Mouse (Mus musculus): ENCODE results near the gene Lamtor2. TPM values are rescaled to one million over a fixed set of nuclear protein-coding genes. Genes with fewer than 3 reads are reported as not detected.
A peak's percentile ranks its signal among the peaks of the same experiment; 100 is the strongest.

Gene Lamtor2
- polyA plus RNA-seq, 1 experiment: 133 TPM

DNA sequence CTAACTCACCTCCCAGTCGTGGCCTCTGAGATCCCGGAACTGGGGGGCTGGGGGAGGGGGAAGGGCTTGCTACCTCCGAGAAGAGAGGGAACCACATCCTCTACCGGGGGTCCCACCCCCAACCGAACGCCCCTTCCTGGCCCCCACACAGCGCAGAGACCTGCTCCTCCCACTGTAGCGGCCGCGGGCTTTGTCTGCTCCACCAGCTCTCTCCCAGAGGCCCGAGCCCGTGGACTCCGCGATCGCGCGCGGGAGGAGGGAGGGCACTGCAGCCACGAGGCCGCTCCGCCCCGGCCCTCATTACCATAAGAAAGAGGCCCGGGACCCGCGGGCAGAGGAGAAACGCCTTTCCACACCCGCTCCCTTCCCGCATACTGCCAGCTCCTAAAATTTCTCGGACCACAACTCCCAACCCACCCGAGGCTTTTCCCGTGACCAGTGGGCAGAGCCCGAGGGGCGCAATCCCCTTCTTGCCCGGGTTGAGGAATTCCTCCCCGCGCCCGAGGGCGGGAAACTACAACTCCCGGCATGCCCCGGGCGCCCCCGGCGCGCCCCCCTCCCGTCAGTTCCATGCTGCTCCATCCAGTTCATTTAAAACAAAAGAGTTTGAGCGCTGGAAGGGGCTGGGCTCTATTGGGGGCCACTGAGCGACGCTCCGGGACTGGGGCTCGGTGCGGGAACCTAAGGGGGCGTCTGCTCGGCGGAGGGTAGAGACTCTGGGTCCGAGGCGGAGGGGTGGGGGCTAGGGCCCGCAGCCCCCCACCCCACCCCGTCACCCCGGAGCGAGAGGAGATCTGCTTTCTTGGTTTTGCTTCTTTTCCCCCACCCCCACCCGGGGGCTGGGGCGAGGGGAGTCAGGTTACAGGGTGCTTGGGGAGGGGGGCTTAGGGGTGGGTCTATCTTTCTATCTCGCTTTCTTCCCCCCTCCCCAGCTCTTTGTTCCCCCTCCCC is 21.3 kb downstream of the Lamtor2 start:
- TF ChIP-seq CTCF (IDR thresholded peaks at IDR 0.05; ENCODE audit: extremely low read depth, insufficient read depth, low read length): no peak
- TF ChIP-seq POLR2A (IDR thresholded peaks at IDR 0.05; ENCODE audit: extremely low read depth, insufficient read depth, low read length): 0 out of 2 replicates have a peak, but pooled peaks have one; percentile 10
- Histone ChIP-seq H3K27ac (ENCODE audit: insufficient read depth, low read length) (peak overlapping the region; percentile 36; the same call in 1 of the 2 replicates), H3K4me3 (ENCODE audit: insufficient read depth, low read length) (peak overlapping the region; percentile 49), H3K4me1 (ENCODE audit: control insufficient read depth, insufficient read depth, low read length) (peaks cover 2% of the 10 kb centered on the region; the same call in 1 of the 2 replicates)

DNA sequence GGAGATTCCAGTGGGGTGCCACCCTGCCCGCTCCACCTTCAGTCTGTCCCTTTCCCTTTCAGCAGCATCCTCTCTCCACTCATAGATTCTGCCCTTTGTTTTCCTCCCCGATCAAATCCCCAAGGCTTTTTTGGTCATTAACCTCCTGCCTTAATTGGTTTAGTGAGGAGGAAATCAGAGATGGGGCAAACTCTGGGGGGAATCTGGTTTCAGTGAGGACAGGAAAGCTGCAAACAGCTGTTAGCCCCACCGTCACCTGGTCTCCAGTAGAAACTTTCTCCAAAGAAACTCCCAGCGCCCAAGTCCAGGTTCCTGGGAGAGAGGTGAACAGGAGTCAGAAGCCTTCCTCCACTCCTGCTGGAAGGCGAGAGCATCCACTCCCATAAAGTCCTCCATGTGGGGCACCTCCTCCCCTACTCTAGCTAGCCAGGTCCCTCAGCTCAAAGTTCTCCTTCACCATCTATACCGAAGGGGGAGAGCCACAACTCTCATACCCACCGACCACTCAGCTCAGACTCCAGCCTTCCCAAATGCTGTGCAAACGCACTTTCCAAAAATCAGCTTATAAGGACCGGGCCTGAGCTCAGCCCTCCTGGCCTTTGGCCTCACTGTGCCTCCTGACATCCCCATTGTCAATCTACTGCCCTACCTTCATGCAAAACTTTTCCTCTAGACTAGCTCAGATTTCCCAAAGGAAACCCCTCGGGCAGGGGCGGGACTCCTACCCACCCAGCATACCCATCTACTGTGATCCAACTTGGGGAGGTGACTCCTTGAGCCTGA is 22.6 kb downstream of the Lamtor2 start:
- TF ChIP-seq POLR2A (IDR thresholded peaks at IDR 0.05; ENCODE audit: extremely low read depth, insufficient read depth, low read length) (no peak), CTCF (IDR thresholded peaks at IDR 0.05; ENCODE audit: extremely low read depth, insufficient read depth, low read length) (no peak)
- Histone ChIP-seq H3K4me1 (ENCODE audit: control insufficient read depth, insufficient read depth, low read length) (peaks cover 2% of the 10 kb centered on the region; the same call in 1 of the 2 replicates), H3K4me3 (ENCODE audit: insufficient read depth, low read length) (no peak overlapping the region; the same call in 1 of the 2 replicates), H3K27ac (ENCODE audit: insufficient read depth, low read length) (no peak overlapping the region)

DNA sequence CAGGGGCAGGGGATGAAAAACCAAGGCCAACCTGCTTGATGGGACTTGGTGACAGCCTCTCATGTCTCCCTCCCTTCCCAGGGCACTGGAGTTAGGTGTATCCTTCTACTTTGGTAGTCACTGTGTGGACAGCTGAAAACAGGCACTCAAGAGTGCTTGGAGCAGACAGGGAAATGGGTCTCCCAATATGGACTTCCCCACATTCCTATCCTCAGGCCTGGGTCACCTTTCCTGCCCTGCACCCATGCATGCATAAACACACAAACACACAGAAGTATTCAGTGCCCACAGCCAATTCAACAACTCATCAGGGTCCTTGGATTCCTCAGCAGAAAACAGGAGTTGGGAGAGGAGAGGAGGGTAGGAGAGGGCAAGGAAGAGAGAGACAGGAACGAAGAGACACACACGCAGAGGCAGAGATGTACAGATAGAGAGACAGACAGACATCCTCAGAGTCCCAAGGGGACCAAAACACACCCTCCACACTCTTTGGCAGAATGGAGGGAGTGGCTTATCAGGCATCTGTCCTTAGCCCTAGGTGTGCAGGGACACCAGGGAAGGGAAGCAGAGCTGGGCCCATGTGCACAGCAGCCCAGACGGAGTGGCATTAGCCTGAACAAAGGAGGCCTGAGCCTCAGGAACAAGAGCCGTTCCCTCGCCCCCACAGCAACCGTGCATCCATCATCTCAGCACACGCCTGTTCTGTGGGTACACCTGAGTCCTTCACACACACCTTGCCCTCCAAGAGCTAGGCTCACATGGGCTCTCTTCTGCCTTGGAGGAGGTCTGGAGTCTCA is 23.5 kb downstream of the Lamtor2 start:
- no peak overlapping the region for H3K27ac ChIP-seq (ENCODE audit: insufficient read depth, low read length)
- peaks cover 2% of the 10 kb centered on the region; the same call in 1 of the 2 replicates for H3K4me1 ChIP-seq (ENCODE audit: control insufficient read depth, insufficient read depth, low read length)
- H3K4me3 ChIP-seq (ENCODE audit: insufficient read depth, low read length): no peak overlapping the region
- TF ChIP-seq POLR2A (IDR thresholded peaks at IDR 0.05; ENCODE audit: extremely low read depth, insufficient read depth, low read length) (no peak), CTCF (IDR thresholded peaks at IDR 0.05; ENCODE audit: extremely low read depth, insufficient read depth, low read length) (no peak)

DNA sequence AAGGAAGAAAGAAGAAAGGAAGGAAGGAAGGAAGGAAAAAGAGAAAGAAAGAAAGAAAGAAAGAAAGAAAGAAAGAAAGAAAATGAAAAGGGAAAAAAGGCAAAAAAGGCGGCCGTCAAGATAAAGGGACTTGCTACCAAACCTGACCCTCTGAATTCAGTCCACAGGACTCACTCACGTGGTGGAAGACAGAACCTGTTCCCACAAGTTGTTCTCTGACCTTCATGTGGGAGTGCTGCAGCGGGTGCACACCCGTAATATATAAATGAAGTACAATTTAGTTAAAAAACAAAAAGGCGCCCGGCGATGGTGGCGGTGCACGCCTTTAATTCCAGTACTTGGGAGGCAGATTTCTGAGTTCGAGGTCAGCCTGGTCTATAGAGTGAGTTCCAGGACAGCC is 24.2 kb downstream of the Lamtor2 start:
- Histone ChIP-seq H3K27ac (ENCODE audit: insufficient read depth, low read length) (no peak overlapping the region), H3K4me3 (ENCODE audit: insufficient read depth, low read length) (no peak overlapping the region), H3K4me1 (ENCODE audit: control insufficient read depth, insufficient read depth, low read length) (peaks cover 2% of the 10 kb centered on the region; the same call in 1 of the 2 replicates)
- TF ChIP-seq POLR2A (IDR thresholded peaks at IDR 0.05; ENCODE audit: extremely low read depth, insufficient read depth, low read length): no peak
- TF ChIP-seq CTCF (IDR thresholded peaks at IDR 0.05; ENCODE audit: extremely low read depth, insufficient read depth, low read length): no peak

DNA sequence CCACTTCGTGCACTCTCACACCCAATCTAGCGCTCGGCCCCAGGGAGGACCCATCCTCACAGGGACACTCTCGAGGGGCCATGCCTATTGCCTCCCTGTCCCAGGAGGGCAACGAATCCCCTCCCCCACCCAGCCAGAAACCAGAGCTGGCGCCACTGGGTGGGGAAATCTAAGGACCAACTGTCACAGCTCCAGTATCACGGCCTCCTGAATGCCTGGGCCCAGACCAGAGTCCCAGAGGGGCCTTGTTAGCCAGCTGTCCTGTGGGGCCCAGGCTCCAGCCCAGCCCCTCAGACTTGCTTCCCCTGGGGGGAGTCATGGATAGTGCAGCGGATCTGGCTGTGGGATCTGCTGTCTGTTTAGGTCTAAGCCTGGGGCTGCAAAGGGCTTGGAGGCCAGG is 25.3 kb downstream of the Lamtor2 start:
- Histone ChIP-seq H3K4me3 (ENCODE audit: insufficient read depth, low read length) (no peak overlapping the region), H3K27ac (ENCODE audit: insufficient read depth, low read length) (no peak overlapping the region), H3K4me1 (ENCODE audit: control insufficient read depth, insufficient read depth, low read length) (peaks cover 2% of the 10 kb centered on the region; the same call in 1 of the 2 replicates)
- TF ChIP-seq CTCF (IDR thresholded peaks at IDR 0.05; ENCODE audit: extremely low read depth, insufficient read depth, low read length) (no peak), POLR2A (IDR thresholded peaks at IDR 0.05; ENCODE audit: extremely low read depth, insufficient read depth, low read length) (no peak)

DNA sequence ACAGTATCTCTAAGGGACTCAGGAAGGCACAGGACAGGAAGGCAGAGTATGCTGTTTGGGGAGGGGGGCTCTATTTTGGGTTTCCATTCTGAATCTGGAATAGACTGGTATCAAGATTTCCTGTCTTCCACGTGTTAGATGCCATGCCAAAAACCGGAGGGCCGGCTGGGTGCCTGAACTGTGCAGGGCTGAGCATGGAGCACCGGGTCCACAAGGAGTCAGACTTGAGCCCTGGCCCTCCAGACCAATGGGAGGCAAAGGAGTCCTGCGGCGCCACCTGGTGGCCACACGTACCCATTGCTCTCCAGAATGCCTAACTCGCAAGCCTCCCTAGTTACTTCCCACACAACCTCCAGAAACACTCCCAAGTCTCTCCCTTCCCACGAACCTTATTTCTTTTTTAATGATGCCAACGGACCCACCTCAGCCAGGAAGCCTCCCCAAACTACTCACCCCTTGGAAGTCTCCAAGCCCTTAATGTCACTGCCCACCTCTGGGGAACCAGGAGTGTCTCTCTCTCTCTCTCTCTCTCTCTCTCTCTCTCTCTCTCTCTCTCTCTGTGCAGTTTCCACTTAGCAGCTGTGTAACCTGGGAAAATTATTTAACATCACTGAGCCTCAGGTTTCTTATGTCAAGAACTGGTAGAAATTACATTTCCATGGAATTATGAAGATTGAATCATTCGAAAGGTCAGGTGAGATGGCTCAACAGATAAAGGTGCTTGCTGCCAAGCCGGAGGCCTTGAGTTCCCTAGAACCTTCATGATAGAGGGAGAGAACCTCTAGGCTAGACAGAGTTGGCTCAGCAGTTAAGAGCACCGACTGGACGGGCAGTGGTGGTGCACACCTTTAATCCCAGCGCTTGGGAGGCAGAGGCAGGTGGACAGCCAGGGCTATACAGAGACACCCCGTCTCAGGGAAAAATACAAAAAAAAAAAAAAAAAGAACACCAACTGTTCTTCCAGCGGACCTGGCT is 26.4 kb downstream of the Lamtor2 start:
- peaks cover 2% of the 10 kb centered on the region; the same call in 1 of the 2 replicates for H3K4me1 ChIP-seq (ENCODE audit: control insufficient read depth, insufficient read depth, low read length)
- H3K27ac ChIP-seq (ENCODE audit: insufficient read depth, low read length): no peak overlapping the region
- TF ChIP-seq CTCF (IDR thresholded peaks at IDR 0.05; ENCODE audit: extremely low read depth, insufficient read depth, low read length) (peak; percentile 98), POLR2A (IDR thresholded peaks at IDR 0.05; ENCODE audit: extremely low read depth, insufficient read depth, low read length) (no peak)
- H3K4me3 ChIP-seq (ENCODE audit: insufficient read depth, low read length): no peak overlapping the region

DNA sequence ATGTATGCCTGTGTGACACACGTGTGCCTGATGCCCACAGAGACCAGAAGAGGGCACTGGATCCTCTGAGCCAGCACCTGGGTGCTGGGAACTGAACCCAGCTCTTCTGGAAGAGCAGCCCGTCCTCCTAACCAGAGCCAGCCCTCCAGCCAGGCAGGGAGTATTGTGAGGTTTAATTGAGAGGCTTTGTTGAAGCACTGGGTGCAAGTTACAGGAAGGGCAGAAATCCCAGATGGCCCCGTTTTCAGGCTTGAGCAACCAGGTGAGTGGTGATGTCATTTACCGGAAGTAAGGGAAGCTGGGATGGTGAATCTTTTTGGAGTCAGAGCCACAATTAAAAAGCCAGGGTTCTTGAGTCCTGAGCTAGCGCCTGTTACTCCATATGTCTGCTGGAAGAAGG is 27.9 kb downstream of the Lamtor2 start:
- Histone ChIP-seq H3K4me3 (ENCODE audit: insufficient read depth, low read length) (no peak overlapping the region), H3K4me1 (ENCODE audit: control insufficient read depth, insufficient read depth, low read length) (0 out of 2 replicates have a peak, but pooled peaks cover 2% of the 10 kb centered on the region), H3K27ac (ENCODE audit: insufficient read depth, low read length) (no peak overlapping the region)
- TF ChIP-seq POLR2A (IDR thresholded peaks at IDR 0.05; ENCODE audit: extremely low read depth, insufficient read depth, low read length) (no peak), CTCF (IDR thresholded peaks at IDR 0.05; ENCODE audit: extremely low read depth, insufficient read depth, low read length) (no peak)

DNA sequence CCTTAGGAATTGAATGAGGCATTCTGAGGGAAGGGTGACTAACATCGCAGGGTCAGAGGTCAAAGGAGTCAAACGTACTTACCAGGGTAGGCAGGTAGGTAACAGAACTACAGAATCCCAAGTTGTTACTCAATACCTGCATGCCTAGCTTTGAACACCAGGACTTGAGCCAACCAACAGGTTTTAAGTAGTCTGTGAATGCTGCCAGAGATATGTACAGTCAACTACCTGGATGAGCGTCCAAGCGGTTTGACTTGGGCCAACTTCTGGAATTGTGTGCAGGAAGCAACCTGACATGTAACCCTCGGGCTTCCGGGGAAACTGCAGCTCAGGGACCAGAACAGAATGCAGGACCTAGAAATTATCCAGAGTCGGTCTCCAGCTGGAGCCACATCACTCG is 29.8 kb downstream of the Lamtor2 start:
- TF ChIP-seq POLR2A (IDR thresholded peaks at IDR 0.05; ENCODE audit: extremely low read depth, insufficient read depth, low read length) (no peak), CTCF (IDR thresholded peaks at IDR 0.05; ENCODE audit: extremely low read depth, insufficient read depth, low read length) (no peak)
- H3K4me1 ChIP-seq (ENCODE audit: control insufficient read depth, insufficient read depth, low read length): no peaks in the 10 kb centered on the region

More for the DNA sequence above, 29.8 kb downstream of the Lamtor2 start:
- no peak overlapping the region for H3K27ac ChIP-seq (ENCODE audit: insufficient read depth, low read length)
- no peak overlapping the region for H3K4me3 ChIP-seq (ENCODE audit: insufficient read depth, low read length)

Data from cortical plate, adult 2 months (tissue).